Mouse (Mus musculus): ENCODE data around the gene Pltp. TPM values are rescaled to one million over a fixed set of nuclear protein-coding genes. Genes with fewer than 3 reads are reported as not detected.
"Not testable (repeated sequence)": the region's sequence is repeated elsewhere in the genome, so short reads cannot be mapped to it uniquely, and the experiment has no call there.

The Pltp gene
- polyA plus RNA-seq, 1 experiment from 2014 or later: 28.1 TPM

GRCm38 (mm10) chr2:164874239-164874769 is 16.8 kb upstream of the Pltp start:
- no peak for DNase-seq (ENCODE audit: low spot score)
- peak; percentile 21; the same call in 1 of the 2 replicates for ATAC-seq (replicated peaks; ENCODE audit: low FRiP score, low TSS enrichment, low read depth)
- H3K9me3 ChIP-seq (ENCODE audit: control insufficient read depth, low read length): no peaks in the 10 kb centered on the region

GRCm38 (mm10) chr2:164873621-164874020 is 16.1 kb upstream of the Pltp start:
- DNase-seq (ENCODE audit: low spot score) (no peak), ATAC-seq (replicated peaks; ENCODE audit: low FRiP score, low TSS enrichment, low read depth) (no peak)
- H3K9me3 ChIP-seq (ENCODE audit: control insufficient read depth, low read length): no peaks in the 10 kb centered on the region
- H3K4me3 ChIP-seq (ENCODE audit: low read depth, low read length): no peak overlapping the region
- WGBS: 48% methylated on average over 3 of the region's 3 CpGs
- H3K4me2 ChIP-seq (ENCODE audit: low read length): no peak overlapping the region
- no peak overlapping the region for H3K9ac ChIP-seq (ENCODE audit: low read length)
- H3K27ac ChIP-seq (ENCODE audit: low read depth): peak overlapping the region; percentile 64
- H3K27me3 ChIP-seq (replicated peaks; ENCODE audit: control insufficient read depth, insufficient read depth, low read length): no peaks in the 10 kb centered on the region
- no peaks in the 10 kb centered on the region for H3K36me3 ChIP-seq (ENCODE audit: control insufficient read depth, insufficient read depth, low read length)
- peaks cover 16% of the 10 kb centered on the region; the same call in 1 of the 2 replicates for H3K4me1 ChIP-seq (replicated peaks; ENCODE audit: control insufficient read depth, insufficient read depth, low read length)

More at GRCm38 (mm10) chr2:164874239-164874769, 16.8 kb upstream of the Pltp start:
- no peak overlapping the region for H3K4me2 ChIP-seq (ENCODE audit: low read length)
- WGBS: 11% methylated on average over 1 of the region's 1 CpGs
- H3K4me1 ChIP-seq (replicated peaks; ENCODE audit: control insufficient read depth, insufficient read depth, low read length): peaks cover 16% of the 10 kb centered on the region; the same call in 1 of the 2 replicates
- H3K27ac ChIP-seq (ENCODE audit: low read depth): peak overlapping the region; percentile 64
- no peaks in the 10 kb centered on the region for H3K27me3 ChIP-seq (replicated peaks; ENCODE audit: control insufficient read depth, insufficient read depth, low read length)
- no peak overlapping the region for H3K4me3 ChIP-seq (ENCODE audit: low read depth, low read length)
- H3K36me3 ChIP-seq (ENCODE audit: control insufficient read depth, insufficient read depth, low read length): no peaks in the 10 kb centered on the region
- no peak overlapping the region for H3K9ac ChIP-seq (ENCODE audit: low read length)

DNA sequence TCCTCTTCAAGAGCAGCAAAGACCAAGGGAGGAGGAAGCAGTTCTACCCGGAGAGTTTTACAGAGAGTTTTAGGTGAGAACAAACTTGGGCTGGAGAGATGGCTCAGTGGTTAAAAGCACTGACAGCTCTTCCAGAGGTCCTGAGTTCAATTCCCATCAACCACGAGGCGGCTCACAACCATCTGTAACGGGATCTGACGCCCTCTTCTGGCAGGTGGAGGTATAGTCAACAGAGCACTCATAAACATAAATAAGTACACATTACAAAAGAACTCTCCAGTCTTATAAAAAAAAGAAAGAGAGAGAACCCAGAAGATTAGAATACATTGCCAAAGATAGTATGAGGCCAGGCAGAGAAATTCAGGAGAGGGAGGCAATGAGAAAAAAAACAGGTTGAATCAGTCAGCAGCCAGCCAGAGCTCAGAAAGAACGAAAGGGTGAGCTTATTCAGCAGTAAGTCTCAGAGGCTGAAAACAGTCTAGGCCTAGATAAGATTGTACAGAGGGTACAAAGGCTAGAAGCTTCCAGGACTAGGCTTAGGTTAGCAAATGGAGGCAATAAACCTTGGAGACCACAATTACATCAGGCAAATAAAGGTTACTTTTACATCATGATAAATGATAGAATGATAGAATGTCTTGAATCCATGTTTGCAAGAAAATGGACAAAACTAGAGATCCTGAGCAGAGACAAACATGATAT is 14.2 kb upstream of the Pltp start:
- no peaks in the 10 kb centered on the region for H3K36me3 ChIP-seq (ENCODE audit: control insufficient read depth, insufficient read depth, low read length)
- no peak overlapping the region for H3K4me3 ChIP-seq (ENCODE audit: low read depth, low read length)
- no peak overlapping the region for H3K27ac ChIP-seq (ENCODE audit: low read depth)
- H3K27me3 ChIP-seq (replicated peaks; ENCODE audit: control insufficient read depth, insufficient read depth, low read length): no peaks in the 10 kb centered on the region
- H3K4me2 ChIP-seq (ENCODE audit: low read length): no peak overlapping the region
- WGBS: 50% methylated on average over 6 of the region's 6 CpGs
- ATAC-seq (replicated peaks; ENCODE audit: low FRiP score, low TSS enrichment, low read depth) (no peak), DNase-seq (ENCODE audit: low spot score) (no peak)
- peaks cover 10% of the 10 kb centered on the region; the same call in 1 of the 2 replicates for H3K4me1 ChIP-seq (replicated peaks; ENCODE audit: control insufficient read depth, insufficient read depth, low read length)
- H3K9ac ChIP-seq (ENCODE audit: low read length): no peak overlapping the region
- peaks cover 4% of the 10 kb centered on the region; the same call in 1 of the 2 replicates for H3K9me3 ChIP-seq (ENCODE audit: control insufficient read depth, low read length)

DNA sequence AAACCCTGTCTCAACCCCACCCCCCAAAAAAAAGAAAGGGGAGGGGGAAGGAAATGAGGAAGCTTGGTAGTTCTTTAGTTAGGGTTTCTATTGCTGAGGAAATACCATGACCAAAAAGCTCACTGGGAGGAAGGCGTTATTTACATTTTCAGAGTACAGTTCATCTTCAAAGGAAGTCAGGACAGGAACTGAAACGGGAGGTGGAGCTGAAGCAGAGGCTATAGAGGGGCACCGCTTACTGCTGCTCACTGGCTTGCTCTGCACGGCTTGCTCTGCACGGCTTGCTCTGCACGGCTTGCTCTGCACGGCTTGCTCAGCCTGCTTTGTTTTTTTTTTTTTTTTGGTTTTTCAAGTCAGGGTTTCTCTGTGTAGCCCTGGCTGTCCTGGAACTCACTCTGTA is 11.0 kb upstream of the Pltp start:
- H3K4me2 ChIP-seq (ENCODE audit: low read length): no peak overlapping the region
- DNase-seq (ENCODE audit: low spot score) (no peak), ATAC-seq (replicated peaks; ENCODE audit: low FRiP score, low TSS enrichment, low read depth) (no peak)
- H3K4me1 ChIP-seq (replicated peaks; ENCODE audit: control insufficient read depth, insufficient read depth, low read length): no peaks in the 10 kb centered on the region; the same call in 1 of the 2 replicates
- no peak overlapping the region for H3K27ac ChIP-seq (ENCODE audit: low read depth)
- 59% methylated on average over 7 of the region's 7 CpGs for WGBS
- no peak overlapping the region for H3K4me3 ChIP-seq (ENCODE audit: low read depth, low read length)
- H3K9ac ChIP-seq (ENCODE audit: low read length): no peak overlapping the region
- no peaks in the 10 kb centered on the region for H3K27me3 ChIP-seq (replicated peaks; ENCODE audit: control insufficient read depth, insufficient read depth, low read length)
- no peaks in the 10 kb centered on the region for H3K36me3 ChIP-seq (ENCODE audit: control insufficient read depth, insufficient read depth, low read length)
- H3K9me3 ChIP-seq (ENCODE audit: control insufficient read depth, low read length): peaks cover 4% of the 10 kb centered on the region; the same call in 1 of the 2 replicates

DNA sequence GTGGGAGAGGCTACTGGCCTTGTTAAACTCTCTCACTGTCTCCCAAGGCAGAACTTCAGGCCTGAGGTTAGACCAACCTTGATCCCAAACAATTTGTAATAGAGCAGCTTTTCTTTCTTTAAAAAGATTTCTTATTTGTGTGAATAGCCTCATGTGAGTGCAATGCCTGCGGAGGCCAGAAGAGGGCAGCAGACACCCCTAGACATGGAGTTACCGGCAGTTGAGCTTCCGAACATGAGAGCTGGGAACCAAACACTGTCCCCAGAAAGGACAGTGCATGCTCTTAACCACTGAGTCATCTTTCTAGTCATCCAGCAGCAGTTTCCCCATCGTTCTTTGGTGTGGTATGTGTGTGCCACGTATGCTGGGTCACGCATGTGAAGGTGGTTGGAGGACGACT is 10.1 kb upstream of the Pltp start:
- Histone ChIP-seq H3K4me1 (replicated peaks; ENCODE audit: control insufficient read depth, insufficient read depth, low read length) (peaks cover 4% of the 10 kb centered on the region; the same call in 1 of the 2 replicates), H3K9me3 (ENCODE audit: control insufficient read depth, low read length) (peaks cover 4% of the 10 kb centered on the region; the same call in 1 of the 2 replicates), H3K36me3 (ENCODE audit: control insufficient read depth, insufficient read depth, low read length) (no peaks in the 10 kb centered on the region), H3K9ac (ENCODE audit: low read length) (no peak overlapping the region), H3K27ac (ENCODE audit: low read depth) (peak overlapping the region; percentile 69), H3K4me2 (ENCODE audit: low read length) (no peak overlapping the region), H3K4me3 (ENCODE audit: low read depth, low read length) (no peak overlapping the region), H3K27me3 (replicated peaks; ENCODE audit: control insufficient read depth, insufficient read depth, low read length) (no peaks in the 10 kb centered on the region)
- ATAC-seq (replicated peaks; ENCODE audit: low FRiP score, low TSS enrichment, low read depth) (no peak), DNase-seq (ENCODE audit: low spot score) (no peak)
- 96% methylated on average over 7 of the region's 7 CpGs for WGBS

DNA sequence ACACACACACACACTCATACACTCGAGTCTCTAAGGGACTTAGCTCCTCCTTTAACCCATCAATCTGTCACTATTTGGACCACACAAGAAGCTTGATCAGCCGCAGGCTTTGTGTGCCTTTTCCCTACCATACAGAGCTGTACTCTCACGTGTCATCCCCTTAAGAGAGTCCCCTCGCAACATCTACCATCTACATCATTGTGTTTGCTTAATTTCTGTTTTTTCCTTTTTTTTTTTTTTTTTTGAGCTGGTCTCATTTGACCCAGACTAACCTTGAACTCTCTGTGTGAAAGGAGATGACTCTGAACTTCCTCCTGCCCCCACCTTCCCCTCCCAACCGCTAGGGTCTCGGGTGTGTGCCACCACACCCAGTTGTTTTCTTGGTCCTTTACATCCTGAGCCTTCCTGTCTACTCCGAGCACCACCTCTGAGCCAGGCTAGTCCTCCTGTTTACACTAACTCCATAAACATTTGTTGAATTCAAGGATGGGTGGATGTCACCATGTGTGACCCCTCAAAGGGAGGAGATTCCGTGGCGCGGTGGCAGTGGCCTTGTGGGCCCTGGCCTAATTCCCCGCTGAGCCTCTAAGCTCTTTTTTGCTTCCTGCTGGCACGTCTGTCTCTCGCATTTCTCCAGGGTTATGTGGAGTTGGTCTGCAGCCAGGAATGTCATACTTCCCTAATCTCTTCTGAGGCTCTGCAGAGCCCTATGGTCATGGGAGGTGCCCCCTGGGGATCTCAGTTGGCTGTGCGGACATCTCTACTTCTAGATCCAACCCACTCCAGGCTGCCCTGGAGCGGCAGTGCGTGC is 9.4 kb upstream of the Pltp start:
- ATAC-seq (replicated peaks; ENCODE audit: low FRiP score, low TSS enrichment, low read depth) (peak; percentile 45; the same call in 1 of the 2 replicates), DNase-seq (ENCODE audit: low spot score) (peak; percentile 69)
- H3K27ac ChIP-seq (ENCODE audit: low read depth): peak overlapping the region; percentile 69
- H3K27me3 ChIP-seq (replicated peaks; ENCODE audit: control insufficient read depth, insufficient read depth, low read length): no peaks in the 10 kb centered on the region
- H3K9me3 ChIP-seq (ENCODE audit: control insufficient read depth, low read length): peaks cover 4% of the 10 kb centered on the region; the same call in 1 of the 2 replicates
- H3K4me3 ChIP-seq (ENCODE audit: low read depth, low read length): no peak overlapping the region
- H3K4me1 ChIP-seq (replicated peaks; ENCODE audit: control insufficient read depth, insufficient read depth, low read length): peaks cover 8% of the 10 kb centered on the region; the same call in 1 of the 2 replicates
- WGBS: 32% methylated on average over 16 of the region's 16 CpGs
- no peaks in the 10 kb centered on the region for H3K36me3 ChIP-seq (ENCODE audit: control insufficient read depth, insufficient read depth, low read length)
- H3K4me2 ChIP-seq (ENCODE audit: low read length): no peak overlapping the region
- no peak overlapping the region for H3K9ac ChIP-seq (ENCODE audit: low read length)

DNA sequence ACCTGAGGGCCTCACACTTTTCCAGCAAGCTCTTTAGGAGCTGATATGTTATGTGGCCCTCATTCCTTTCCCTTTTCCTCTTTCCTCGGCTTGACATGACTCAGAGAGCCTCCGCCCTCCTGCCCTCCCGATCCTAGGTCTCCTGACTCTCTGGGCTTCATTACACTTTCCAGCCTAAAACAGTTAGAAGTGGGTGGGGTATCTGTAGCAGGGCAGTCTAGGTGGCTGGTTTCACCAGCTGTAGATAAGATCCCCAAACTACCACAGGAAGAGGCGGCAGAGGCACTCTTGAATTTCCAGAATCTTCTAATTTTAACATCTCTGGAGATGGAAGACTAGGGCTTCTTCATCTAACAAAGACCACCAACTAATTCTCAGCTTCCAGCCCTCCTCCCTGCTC is 7.1 kb upstream of the Pltp start:
- Histone ChIP-seq H3K36me3 (ENCODE audit: control insufficient read depth, insufficient read depth, low read length) (no peaks in the 10 kb centered on the region), H3K27ac (ENCODE audit: low read depth) (no peak overlapping the region), H3K9ac (ENCODE audit: low read length) (no peak overlapping the region), H3K27me3 (replicated peaks; ENCODE audit: control insufficient read depth, insufficient read depth, low read length) (no peaks in the 10 kb centered on the region), H3K4me2 (ENCODE audit: low read length) (no peak overlapping the region), H3K4me3 (ENCODE audit: low read depth, low read length) (no peak overlapping the region), H3K4me1 (replicated peaks; ENCODE audit: control insufficient read depth, insufficient read depth, low read length) (peaks cover 13% of the 10 kb centered on the region; the same call in 1 of the 2 replicates), H3K9me3 (ENCODE audit: control insufficient read depth, low read length) (peaks cover 4% of the 10 kb centered on the region; the same call in 1 of the 2 replicates)
- DNase-seq (ENCODE audit: low spot score) (no peak), ATAC-seq (replicated peaks; ENCODE audit: low FRiP score, low TSS enrichment, low read depth) (no peak)
- 68% methylated on average over 4 of the region's 4 CpGs for WGBS

GRCm38 (mm10) chr2:164863411-164863810 is 5.9 kb upstream of the Pltp start:
- WGBS: 90% methylated on average over 7 of the region's 9 CpGs
- H3K9ac ChIP-seq (ENCODE audit: low read length); H3K4me3 ChIP-seq (ENCODE audit: low read depth, low read length); DNase-seq (ENCODE audit: low spot score); H3K27ac ChIP-seq (ENCODE audit: low read depth); H3K9me3 ChIP-seq (ENCODE audit: control insufficient read depth, low read length); H3K4me2 ChIP-seq (ENCODE audit: low read length); ATAC-seq (replicated peaks; ENCODE audit: low FRiP score, low TSS enrichment, low read depth); H3K36me3 ChIP-seq (ENCODE audit: control insufficient read depth, insufficient read depth, low read length); H3K27me3 ChIP-seq (replicated peaks; ENCODE audit: control insufficient read depth, insufficient read depth, low read length): not testable (repeated sequence)
- peaks cover 16% of the 10 kb centered on the region; the same call in 1 of the 2 replicates for H3K4me1 ChIP-seq (replicated peaks; ENCODE audit: control insufficient read depth, insufficient read depth, low read length)
